13 mouse cellular contexts compared by ENCODE assay signal in genomic region chr17:24260516-24260915, GRCm38 (mm10).
"Had no signal": no experiment of that assay in that cellular context is flagged by ENCODE, and none has a peak within 500 bp of the region (broad histone marks: within the 10 kb centered on the region; RNA-seq: fewer than 3 reads in every experiment).

No protein-coding gene starts in this region.

- H3K36me3 ChIP-seq: intestine, embryonic 15.5 days; kidney, embryonic 15.5 days; liver, embryonic 13.5 days; lung, embryonic 15.5 days; midbrain, embryonic 10.5 days had no signal

- H3K4me3 ChIP-seq: intestine, embryonic 15.5 days; kidney, embryonic 15.5 days; left cerebral cortex, adult 2 months; liver, embryonic 13.5 days; lung, embryonic 15.5 days; midbrain, embryonic 10.5 days had no signal

- DNase-seq: kidney, adult 18-20 months; kidney, postnatal 14 days; liver, embryonic 13.5 days; liver, postnatal 0 days; lung, postnatal 14 days; midbrain, embryonic 14.5 days; right cerebral cortex, adult 18-20 months; thymus, postnatal 36 days had no signal

- H3K27me3 ChIP-seq: intestine, embryonic 15.5 days; kidney, embryonic 15.5 days; liver, embryonic 13.5 days; lung, embryonic 15.5 days had no signal

- H3K27ac ChIP-seq: intestine, embryonic 15.5 days; kidney, embryonic 15.5 days; left cerebral cortex, adult 2 months; liver, embryonic 13.5 days; lung, embryonic 15.5 days; midbrain, embryonic 10.5 days had no signal

- H3K4me1 ChIP-seq: intestine, embryonic 15.5 days; kidney, embryonic 15.5 days; liver, embryonic 13.5 days; lung, embryonic 15.5 days; midbrain, embryonic 10.5 days had no signal

- H3K9me3 ChIP-seq: intestine, embryonic 15.5 days; liver, embryonic 13.5 days; lung, embryonic 15.5 days; midbrain, embryonic 10.5 days had no signal

- ATAC-seq: intestine, embryonic 15.5 days; liver, postnatal 0 days had no signal

- H3K4me2 ChIP-seq: intestine, embryonic 15.5 days; kidney, embryonic 15.5 days; liver, embryonic 13.5 days; lung, embryonic 15.5 days had no signal

- H3K9ac ChIP-seq: intestine, embryonic 15.5 days; kidney, embryonic 15.5 days; liver, embryonic 13.5 days; liver, postnatal 0 days; lung, embryonic 15.5 days had no signal
